Mouse (Mus musculus): ENCODE measurements at regions not wholly inside any gene's neighbourhood (a gene's known extent, or its start where the extent isn't known, plus 50 kb on each side); places are given as distances from the start of the nearest gene placed in this dataset.
A peak's percentile ranks its signal among the peaks of the same experiment; 100 is the strongest.
"Not testable (repeated sequence)": the region's sequence is repeated elsewhere in the genome, so short reads cannot be mapped to it uniquely, and the experiment has no call there.

- ATAC-seq (ENCODE audit: low TSS enrichment), result no peak
Observed at GRCm38 (mm10) chr9:43514731-43515458, 204.2 kb downstream of the Trim29 start.

GRCm38 (mm10) chr9:43520931-43521330 is 210.3 kb downstream of the Trim29 start:
- no peak; the same call in 1 of the 2 replicates for ATAC-seq (ENCODE audit: low TSS enrichment)

GRCm38 (mm10) chr9:43524947-43525565 is 214.4 kb downstream of the Trim29 start:
- ATAC-seq (ENCODE audit: low TSS enrichment), result no peak

GRCm38 (mm10) chr9:43532187-43532586 is 211.6 kb upstream of the Nectin1 start:
- ATAC-seq (ENCODE audit: low TSS enrichment), result peak; percentile 33; the same call in 1 of the 2 replicates

GRCm38 (mm10) chr9:43535967-43536366 is 207.8 kb upstream of the Nectin1 start:
- peak; percentile 62 for ATAC-seq (ENCODE audit: low TSS enrichment)

- ATAC-seq (ENCODE audit: low TSS enrichment), result peak; percentile 85
Observed at GRCm38 (mm10) chr9:43537121-43537520, 206.7 kb upstream of the Nectin1 start.

- ATAC-seq (ENCODE audit: low TSS enrichment), result no peak
Observed at GRCm38 (mm10) chr9:43540131-43540530, 203.7 kb upstream of the Nectin1 start.

GRCm38 (mm10) chr9:43541234-43541633 is 202.6 kb upstream of the Nectin1 start:
- ATAC-seq (ENCODE audit: low TSS enrichment), result no peak

GRCm38 (mm10) chr9:43542077-43542654 is 201.6 kb upstream of the Nectin1 start:
- no peak for ATAC-seq (ENCODE audit: low TSS enrichment)

GRCm38 (mm10) chr9:43545081-43545565 is 198.7 kb upstream of the Nectin1 start:
- ATAC-seq (ENCODE audit: low TSS enrichment), result peak; percentile 28; the same call in 1 of the 2 replicates

GRCm38 (mm10) chr9:43548883-43549282 is 194.9 kb upstream of the Nectin1 start:
- ATAC-seq (ENCODE audit: low TSS enrichment), result peak; percentile 80

GRCm38 (mm10) chr9:43549293-43549692 is 194.5 kb upstream of the Nectin1 start:
- no peak for ATAC-seq (ENCODE audit: low TSS enrichment)

GRCm38 (mm10) chr9:43552758-43553157 is 191.0 kb upstream of the Nectin1 start:
- not testable (repeated sequence) for ATAC-seq (ENCODE audit: low TSS enrichment)

GRCm38 (mm10) chr9:43562016-43562415 is 181.8 kb upstream of the Nectin1 start:
- ATAC-seq (ENCODE audit: low TSS enrichment), result no peak

GRCm38 (mm10) chr9:43564239-43564906 is 179.4 kb upstream of the Nectin1 start:
- ATAC-seq (ENCODE audit: low TSS enrichment), result no peak

- ATAC-seq (ENCODE audit: low TSS enrichment), result no peak
Observed at GRCm38 (mm10) chr9:43568851-43569250, 174.9 kb upstream of the Nectin1 start.

GRCm38 (mm10) chr9:43571086-43571485 is 172.7 kb upstream of the Nectin1 start:
- ATAC-seq (ENCODE audit: low TSS enrichment), result no peak

GRCm38 (mm10) chr9:43575659-43576058 is 168.1 kb upstream of the Nectin1 start:
- no peak for ATAC-seq (ENCODE audit: low TSS enrichment)

GRCm38 (mm10) chr9:43580653-43581052 is 163.1 kb upstream of the Nectin1 start:
- ATAC-seq (ENCODE audit: low TSS enrichment), result no peak

- ATAC-seq (ENCODE audit: low TSS enrichment), result no peak
Observed at GRCm38 (mm10) chr9:43585616-43586015, 158.2 kb upstream of the Nectin1 start.

GRCm38 (mm10) chr9:43593236-43593635 is 150.5 kb upstream of the Nectin1 start:
- ATAC-seq (ENCODE audit: low TSS enrichment), result peak; percentile 96

- no peak for ATAC-seq (ENCODE audit: low TSS enrichment)
Observed at GRCm38 (mm10) chr9:43594814-43595213, 149.0 kb upstream of the Nectin1 start.

All from frontal cortex, adult (tissue).